Mouse (Mus musculus) E14TG2a.4 (cell line): ENCODE results near the gene Cdc42ep1.

ENCODE experiments used
- CTCF ChIP-seq: conservative IDR thresholded peaks from 2 replicates; pipeline ENCODE4 v1.5.1; 2014; ENCODE audit warnings: low read length
- NANOG ChIP-seq: IDR thresholded peaks from 2 replicates; pipeline ENCODE4 v1.6.1; 2014; ENCODE audit warnings: borderline replicate concordance, low read length, mixed read lengths
- POU5F1 ChIP-seq: IDR thresholded peaks from 2 replicates; pipeline ENCODE4 v1.6.1; 2014; ENCODE audit warnings: low read length, borderline replicate concordance

GRCm38 (mm10) chr15:78855303-78855965, 13.0 kb downstream of the Cdc42ep1 start, which contains the start of gene Lgals2:
- no peak for TF ChIP-seq CTCF
- TF ChIP-seq NANOG: no peak
- TF ChIP-seq POU5F1: no peak
